Mouse (Mus musculus) lung, embryonic 15.5 days (tissue): Measurements from ENCODE around the gene Adgrf3. TPM values are rescaled to one million over a fixed set of nuclear protein-coding genes. Genes with fewer than 3 reads are reported as not detected.

Experiments used
- ATAC-seq: fragments of 200-750 bp; cut with Nextera tagmentation; 2 replicates; pipeline ENCODE4 v1.8.0; 2017; ENCODE audit warnings: moderate number of reproducible peaks, borderline replicate concordance; ENCODE audit not compliant: low FRiP score, low TSS enrichment; ENCODE audit errors: extremely low read depth
- H3K27ac ChIP-seq: fragments of 300-500 bp; sonication (generic); 2 replicates; pipeline ENCODE4 v1.5.1; 2015; ENCODE audit warnings: moderate library complexity, mild to moderate bottlenecking, inconsistent platforms
- H3K27me3 ChIP-seq: fragments of 300-500 bp; sonication (generic); 2 replicates; pipeline ENCODE4 v1.6.1; 2015; ENCODE audit warnings: inconsistent platforms
- H3K36me3 ChIP-seq: fragments of 300-500 bp; sonication (generic); 2 replicates; pipeline ENCODE4 v1.6.1; 2015; ENCODE audit warnings: inconsistent platforms
- H3K4me1 ChIP-seq: fragments of 300-500 bp; sonication (generic); 2 replicates; pipeline ENCODE4 v1.6.1; 2015; ENCODE audit warnings: inconsistent platforms
- H3K4me2 ChIP-seq: fragments of 300-500 bp; sonication (generic); 2 replicates; pipeline ENCODE4 v1.6.1; 2015; ENCODE audit warnings: inconsistent platforms, mild to moderate bottlenecking, moderate library complexity
- H3K4me3 ChIP-seq: fragments of 300-500 bp; sonication (generic); 2 replicates; pipeline ENCODE4 v1.5.1; 2015; ENCODE audit warnings: mild to moderate bottlenecking, inconsistent platforms
- H3K9ac ChIP-seq: fragments of 300-500 bp; sonication (generic); 2 replicates; pipeline ENCODE4 v1.6.1; 2015; ENCODE audit warnings: inconsistent platforms
- H3K9me3 ChIP-seq: fragments of 300-500 bp; sonication (generic); 2 replicates; pipeline ENCODE4 v1.6.1; 2016; ENCODE audit warnings: inconsistent platforms
- WGBS: fragments of 180-500 bp; shearing (Covaris S2); methylation state at CpG from one replicate; pipeline ENCODE4 v1.1.7; 2015; 5-methylcytosine and 5-hydroxymethylcytosine counted together
- polyA plus RNA-seq: library from polyadenylated mRNA; unstranded; fragments of >200 nt; fragmentation: Nextera tagmentation; extraction: Ambion mirVana; gene quantifications from 2 replicates; pipeline ENCODE4 v1.2.1, GENCODE M21; 2015

Gene Adgrf3
- polyA plus RNA-seq, 1 experiment from 2014 or later, result 0.22 TPM

- no peak for ATAC-seq
- no peak overlapping the region for H3K4me3 ChIP-seq
- H3K36me3 ChIP-seq, result peaks cover 7% of the 10 kb centered on the region; the same call in 1 of the 2 replicates
- WGBS, result 76% methylated on average over 6 of the region's 6 CpGs
- no peak overlapping the region for H3K27ac ChIP-seq
- H3K27me3 ChIP-seq, result no peaks in the 10 kb centered on the region
- no peak overlapping the region for H3K9ac ChIP-seq
- H3K4me1 ChIP-seq, result no peaks in the 10 kb centered on the region
- H3K9me3 ChIP-seq, result no peaks in the 10 kb centered on the region
- no peak overlapping the region for H3K4me2 ChIP-seq
These were observed 43.2 kb downstream of the Adgrf3 start for GRCm38 (mm10) chr5:30162339-30162738.

- Histone ChIP-seq H3K27ac (no peak overlapping the region), H3K9ac (no peak overlapping the region), H3K4me3 (no peak overlapping the region), H3K4me1 (0 out of 2 replicates have a peak, but pooled peaks cover 2% of the 10 kb centered on the region), H3K36me3 (peaks cover 7% of the 10 kb centered on the region; the same call in 1 of the 2 replicates), H3K27me3 (no peaks in the 10 kb centered on the region), H3K9me3 (no peaks in the 10 kb centered on the region), H3K4me2 (no peak overlapping the region)
- WGBS, result 86% methylated on average over 1 of the region's 1 CpGs
- no peak for ATAC-seq
These were observed 43.7 kb downstream of the Adgrf3 start for GRCm38 (mm10) chr5:30161836-30162235.

- no peak for ATAC-seq
- Histone ChIP-seq H3K9me3 (no peaks in the 10 kb centered on the region), H3K27me3 (no peaks in the 10 kb centered on the region), H3K4me2 (no peak overlapping the region), H3K36me3 (0 out of 2 replicates have a peak, but pooled peaks cover 2% of the 10 kb centered on the region), H3K27ac (no peak overlapping the region), H3K4me3 (no peak overlapping the region), H3K9ac (no peak overlapping the region), H3K4me1 (peaks cover 10% of the 10 kb centered on the region)
- 77% methylated on average over 6 of the region's 6 CpGs for WGBS
These were observed 45.9 kb downstream of the Adgrf3 start for GRCm38 (mm10) chr5:30159601-30160000.

- 23% methylated on average over 13 of the region's 13 CpGs for WGBS
- Histone ChIP-seq H3K27ac (peak overlapping the region; percentile 92), H3K4me1 (peaks cover 18% of the 10 kb centered on the region), H3K27me3 (no peaks in the 10 kb centered on the region), H3K4me2 (peak overlapping the region; percentile 60), H3K9me3 (no peaks in the 10 kb centered on the region), H3K9ac (peak overlapping the region; percentile 87), H3K36me3 (no peaks in the 10 kb centered on the region), H3K4me3 (peak overlapping the region; percentile 96)
- ATAC-seq, result no peak
These were observed 49.5 kb downstream of the Adgrf3 start for GRCm38 (mm10) chr5:30155821-30156629.

- WGBS, result under 1% methylated on average over 31 of the region's 31 CpGs
- Histone ChIP-seq H3K4me1 (peaks cover 18% of the 10 kb centered on the region), H3K27ac (peak overlapping the region; percentile 92), H3K4me3 (peak overlapping the region; percentile 96), H3K27me3 (no peaks in the 10 kb centered on the region), H3K4me2 (peak overlapping the region; percentile 60), H3K36me3 (no peaks in the 10 kb centered on the region), H3K9ac (peak overlapping the region; percentile 87), H3K9me3 (no peaks in the 10 kb centered on the region)
- peak; percentile 48; the same call in 1 of the 2 replicates for ATAC-seq
These were observed 50.1 kb downstream of the Adgrf3 start for GRCm38 (mm10) chr5:30155395-30155792.

- Histone ChIP-seq H3K9ac (peak within 1 kb of the TSS; percentile 87), H3K4me1 (peaks cover 18% of the 10 kb centered on the region), H3K9me3 (no peaks in the 10 kb centered on the region), H3K27me3 (no peaks in the 10 kb centered on the region), H3K4me3 (peak within 1 kb of the TSS; percentile 96), H3K36me3 (no peaks in the 10 kb centered on the region), H3K27ac (peak within 1 kb of the TSS; percentile 92), H3K4me2 (peak within 1 kb of the TSS; percentile 60)
- ATAC-seq, result peak; percentile 90
- under 1% methylated on average over 53 of the region's 53 CpGs for WGBS
These were observed 50.8 kb downstream of the Adgrf3 start, which contains the start of the genes Hadha and Hadhb for GRCm38 (mm10) chr5:30154474-30155394. Gene Hadha, minus strand, starts transcription at chr5:30155162. Gene Hadhb, plus strand, starts transcription at chr5:30155248.

- WGBS, result 16% methylated on average over 4 of the region's 4 CpGs
- Histone ChIP-seq H3K9me3 (no peaks in the 10 kb centered on the region), H3K36me3 (no peaks in the 10 kb centered on the region), H3K27me3 (no peaks in the 10 kb centered on the region), H3K4me3 (peak overlapping the region; percentile 96), H3K4me2 (peak overlapping the region; percentile 60), H3K27ac (no peak overlapping the region), H3K9ac (peak overlapping the region; percentile 87), H3K4me1 (peaks cover 18% of the 10 kb centered on the region)
- ATAC-seq, result no peak
These were observed 51.5 kb downstream of the Adgrf3 start for GRCm38 (mm10) chr5:30154013-30154412.

- Histone ChIP-seq H3K4me3 (0 out of 2 replicates have a peak overlapping the region, but pooled peaks have one; percentile 96), H3K27me3 (no peaks in the 10 kb centered on the region), H3K4me1 (peaks cover 18% of the 10 kb centered on the region), H3K4me2 (no peak overlapping the region), H3K27ac (no peak overlapping the region), H3K9me3 (no peaks in the 10 kb centered on the region), H3K36me3 (no peaks in the 10 kb centered on the region), H3K9ac (no peak overlapping the region)
- no peak for ATAC-seq
- 90% methylated on average over 2 of the region's 2 CpGs for WGBS
These were observed 52.3 kb downstream of the Adgrf3 start for GRCm38 (mm10) chr5:30153222-30153621.

GRCm38 (mm10) chr5:30152413-30152812 is 53.1 kb downstream of the Adgrf3 start:
- H3K4me3 ChIP-seq, result no peak overlapping the region
- H3K27me3 ChIP-seq, result no peaks in the 10 kb centered on the region
- no peaks in the 10 kb centered on the region for H3K36me3 ChIP-seq
- no peak overlapping the region for H3K4me2 ChIP-seq
- no peak overlapping the region for H3K9ac ChIP-seq
- H3K9me3 ChIP-seq, result no peaks in the 10 kb centered on the region
- H3K27ac ChIP-seq, result no peak overlapping the region
- ATAC-seq, result no peak
- H3K4me1 ChIP-seq, result peaks cover 18% of the 10 kb centered on the region
- 83% methylated on average over 1 of the region's 1 CpGs for WGBS

- Histone ChIP-seq H3K4me2 (no peak overlapping the region), H3K9me3 (no peaks in the 10 kb centered on the region), H3K9ac (no peak overlapping the region), H3K27ac (no peak overlapping the region), H3K36me3 (peaks cover under 1% of the 10 kb centered on the region; the same call in 1 of the 2 replicates), H3K4me1 (peaks cover 18% of the 10 kb centered on the region), H3K27me3 (no peaks in the 10 kb centered on the region), H3K4me3 (no peak overlapping the region)
- ATAC-seq, result no peak
- WGBS, result 78% methylated on average over 4 of the region's 4 CpGs
These were observed 53.5 kb downstream of the Adgrf3 start for GRCm38 (mm10) chr5:30152007-30152406.

- H3K27me3 ChIP-seq, result no peaks in the 10 kb centered on the region
- H3K36me3 ChIP-seq, result peaks cover 32% of the 10 kb centered on the region
- WGBS, result 77% methylated on average over 5 of the region's 5 CpGs
- no peak overlapping the region for H3K9ac ChIP-seq
- no peak overlapping the region for H3K27ac ChIP-seq
- H3K9me3 ChIP-seq, result no peaks in the 10 kb centered on the region
- no peak for ATAC-seq
- no peak overlapping the region for H3K4me2 ChIP-seq
- no peak overlapping the region for H3K4me3 ChIP-seq
- peaks cover 2% of the 10 kb centered on the region; the same call in 1 of the 2 replicates for H3K4me1 ChIP-seq
These were observed 57.2 kb downstream of the Adgrf3 start for GRCm38 (mm10) chr5:30148133-30148920.
